Mouse (Mus musculus): ENCODE results near the gene Crybg3. TPM values are rescaled to one million over a fixed set of nuclear protein-coding genes. Genes with fewer than 3 reads are reported as not detected.

The Crybg3 gene
- polyA plus RNA-seq, 1 experiment = 1.0 TPM

DNA sequence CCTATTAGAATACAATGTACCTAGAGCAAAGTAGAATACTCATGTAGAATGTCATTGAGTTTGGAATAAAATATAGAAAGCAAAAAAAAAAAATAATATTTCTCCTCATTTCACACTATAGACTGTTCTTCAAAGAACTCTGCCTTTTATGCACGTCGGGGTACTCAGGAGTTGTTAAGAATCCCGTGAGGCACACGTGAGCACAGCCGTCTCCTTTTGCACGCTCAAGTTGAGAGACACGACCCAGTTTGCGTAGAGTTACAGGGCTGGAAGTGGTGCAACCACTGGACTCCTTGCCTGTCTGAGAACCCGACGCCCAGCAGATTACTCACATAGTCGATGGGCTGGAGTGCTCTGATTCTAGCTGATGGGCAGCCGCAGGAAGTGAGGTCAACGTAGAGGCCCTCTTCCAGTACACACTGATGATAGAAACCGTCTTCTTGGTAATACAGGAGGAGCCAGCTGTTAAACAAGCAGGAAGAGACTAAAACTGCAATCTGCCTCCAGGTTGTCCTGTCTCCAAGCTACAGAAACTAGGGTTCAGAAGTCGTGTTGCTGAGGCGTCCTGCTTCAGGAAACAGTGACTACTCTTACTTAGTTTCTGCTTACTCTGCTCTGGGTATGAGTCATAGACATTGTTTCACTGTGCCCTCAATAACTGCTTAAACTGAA lies 78.9 kb downstream of the Crybg3 start:
- Histone ChIP-seq H3K4me3 (no peak overlapping the region), H3K36me3 (ENCODE audit: control insufficient read depth, insufficient read depth) (no peaks in the 10 kb centered on the region), H3K27me3 (ENCODE audit: control insufficient read depth, insufficient read depth, insufficient read length) (no peaks in the 10 kb centered on the region), H3K79me2 (ENCODE audit: control insufficient read depth, insufficient read depth) (no peaks in the 10 kb centered on the region), H3ac (ENCODE audit: control insufficient read depth, insufficient read length) (no peak overlapping the region), H3K4me2 (ENCODE audit: low read depth) (no peak overlapping the region)
- no peak for TF ChIP-seq TCF3 (IDR thresholded peaks at IDR 0.05; ENCODE audit: insufficient read length, low read depth)
- TF ChIP-seq MYOG (IDR thresholded peaks at IDR 0.05; ENCODE audit: control insufficient read depth in 1 of 3, insufficient read depth in 1 of 3, insufficient read length in 2 of 3, low read depth in 2 of 3) = no peak
- no peak for TF ChIP-seq E2F4 (IDR thresholded peaks at IDR 0.05; ENCODE audit: insufficient read depth)
- TF ChIP-seq TCF12 (IDR thresholded peaks at IDR 0.05; ENCODE audit: insufficient read depth, poor library complexity, severe bottlenecking) = no peak
- TF ChIP-seq USF1 (IDR thresholded peaks at IDR 0.05; ENCODE audit: low read depth) = no peak
- no peak for TF ChIP-seq CEBPB (IDR thresholded peaks at IDR 0.05; ENCODE audit: insufficient read depth, poor library complexity, severe bottlenecking)
- TF ChIP-seq MAX (IDR thresholded peaks at IDR 0.05; ENCODE audit: low read depth) = no peak
- no peak for TF ChIP-seq POLR2AphosphoS2 (IDR thresholded peaks at IDR 0.05; ENCODE audit: insufficient read length, low read depth)
- TF ChIP-seq SRF (IDR thresholded peaks at IDR 0.05; ENCODE audit: control insufficient read depth, insufficient read length, low read depth) = no peak

DNA sequence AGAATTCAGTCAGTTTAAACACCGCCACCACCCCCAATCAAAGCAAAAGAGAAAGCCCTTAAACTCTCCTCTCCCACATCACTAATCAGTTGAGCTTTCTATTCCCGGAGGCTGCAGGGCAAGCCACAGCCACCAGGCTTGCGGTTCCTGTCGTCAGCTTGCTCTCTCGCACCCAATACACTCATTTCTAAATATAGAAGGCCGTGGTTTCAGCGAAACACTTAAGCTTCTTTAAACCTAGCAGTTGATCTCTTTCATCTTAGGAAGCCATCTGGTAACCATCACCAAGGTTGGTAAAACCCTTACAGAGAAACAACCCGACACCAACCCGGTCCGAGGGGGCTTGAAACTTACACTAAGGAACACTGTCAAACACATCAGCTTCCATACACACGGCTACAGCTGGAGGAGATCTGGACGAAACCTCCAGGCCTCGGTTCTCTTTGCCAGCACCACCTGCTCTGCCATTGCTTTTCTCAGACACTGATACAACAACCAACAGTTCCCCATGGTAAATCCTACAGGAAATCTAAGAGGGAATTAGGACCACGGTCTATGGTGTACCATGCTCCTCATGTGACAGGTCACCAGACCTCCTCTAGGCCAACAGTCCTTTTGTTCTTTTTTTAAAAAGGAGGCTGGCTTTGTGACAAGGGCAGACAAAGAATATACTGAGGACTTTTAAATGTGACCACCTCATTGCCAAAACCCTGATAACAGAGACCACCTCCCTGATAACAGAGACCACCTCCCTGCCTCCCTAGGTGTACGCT lies 83.1 kb downstream of the Crybg3 start:
- no peak overlapping the region for H3K4me2 ChIP-seq (ENCODE audit: low read depth)
- H3K4me3 ChIP-seq = no peak overlapping the region
- TF ChIP-seq POLR2AphosphoS2 (IDR thresholded peaks at IDR 0.05; ENCODE audit: insufficient read length, low read depth) (no peak), MAX (IDR thresholded peaks at IDR 0.05; ENCODE audit: low read depth) (no peak), USF1 (IDR thresholded peaks at IDR 0.05; ENCODE audit: low read depth) (peak; percentile 3), POLR2A (IDR thresholded peaks at IDR 0.05; ENCODE audit: insufficient read length, low read depth) (no peak)

DNA sequence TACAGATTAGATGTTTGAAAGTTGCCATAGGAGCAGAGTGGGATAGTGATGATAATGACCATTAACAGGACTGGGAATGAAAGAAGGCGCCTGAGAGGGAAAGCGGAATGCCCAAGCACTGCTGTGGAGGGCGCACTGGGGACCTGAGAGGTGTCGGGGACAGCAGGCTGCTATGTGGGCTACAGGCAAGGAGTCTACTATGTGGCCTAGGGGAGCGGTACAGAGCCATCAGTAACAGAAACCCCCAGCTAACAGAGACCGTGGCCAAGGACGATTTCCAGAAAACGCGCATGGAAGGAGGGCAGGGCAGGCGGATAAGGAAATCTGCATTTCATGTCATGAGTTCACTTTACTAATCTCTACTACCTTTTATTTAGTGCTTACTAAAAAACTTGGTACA lies 83.8 kb downstream of the Crybg3 start:
- no peak overlapping the region for H3K4me2 ChIP-seq (ENCODE audit: low read depth)
- H3K4me3 ChIP-seq = no peak overlapping the region
- H3ac ChIP-seq (ENCODE audit: control insufficient read depth, insufficient read length) = no peak overlapping the region

More for the DNA sequence above, 83.1 kb downstream of the Crybg3 start:
- Histone ChIP-seq H3K79me2 (ENCODE audit: control insufficient read depth, insufficient read depth) (no peaks in the 10 kb centered on the region), H3K27me3 (ENCODE audit: control insufficient read depth, insufficient read depth, insufficient read length) (no peaks in the 10 kb centered on the region), H3K36me3 (ENCODE audit: control insufficient read depth, insufficient read depth) (no peaks in the 10 kb centered on the region), H3ac (ENCODE audit: control insufficient read depth, insufficient read length) (no peak overlapping the region)

DNA sequence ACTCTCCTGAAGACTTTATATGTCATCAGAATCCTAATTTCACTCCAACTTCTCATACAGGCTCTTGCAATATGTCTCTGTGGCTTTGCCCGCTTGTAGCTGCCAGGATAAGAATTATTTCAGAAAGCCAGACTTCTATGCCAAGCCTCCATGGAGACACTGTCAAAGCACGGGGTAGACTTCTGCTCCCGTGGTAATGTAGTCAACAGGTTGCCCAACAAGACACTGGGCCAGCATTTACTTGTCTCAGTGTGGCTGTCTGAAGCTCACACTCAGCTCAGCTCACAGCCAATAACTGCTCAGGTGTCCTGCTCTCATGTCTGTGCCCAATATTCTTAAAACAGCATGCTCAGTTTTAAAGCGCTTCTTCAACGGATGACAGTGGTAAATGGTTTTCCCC lies 85.6 kb downstream of the Crybg3 start:
- TF ChIP-seq MYOD1 (IDR thresholded peaks at IDR 0.05; ENCODE audit: control insufficient read depth in 1 of 3, insufficient read length in 2 of 3, low read depth in 2 of 3) (no peak), REST (IDR thresholded peaks at IDR 0.05; ENCODE audit: insufficient read depth, insufficient read length) (no peak), MYOG (IDR thresholded peaks at IDR 0.05; ENCODE audit: control insufficient read depth in 1 of 3, insufficient read depth in 1 of 3, insufficient read length in 2 of 3, low read depth in 2 of 3) (no peak), POLR2AphosphoS2 (IDR thresholded peaks at IDR 0.05; ENCODE audit: insufficient read length, low read depth) (no peak), POLR2A (IDR thresholded peaks at IDR 0.05; ENCODE audit: insufficient read length, low read depth) (no peak), MAX (IDR thresholded peaks at IDR 0.05; ENCODE audit: low read depth) (no peak), CEBPB (IDR thresholded peaks at IDR 0.05; ENCODE audit: insufficient read depth, poor library complexity, severe bottlenecking) (no peak), USF1 (IDR thresholded peaks at IDR 0.05; ENCODE audit: low read depth) (no peak), TCF12 (IDR thresholded peaks at IDR 0.05; ENCODE audit: insufficient read depth, poor library complexity, severe bottlenecking) (no peak), TCF3 (IDR thresholded peaks at IDR 0.05; ENCODE audit: insufficient read length, low read depth) (no peak), E2F4 (IDR thresholded peaks at IDR 0.05; ENCODE audit: insufficient read depth) (no peak), SRF (IDR thresholded peaks at IDR 0.05; ENCODE audit: control insufficient read depth, insufficient read length, low read depth) (no peak)
- Histone ChIP-seq H3K4me3 (no peak overlapping the region), H3K27me3 (ENCODE audit: control insufficient read depth, insufficient read depth, insufficient read length) (no peaks in the 10 kb centered on the region), H3K4me2 (ENCODE audit: low read depth) (no peak overlapping the region), H3ac (ENCODE audit: control insufficient read depth, insufficient read length) (no peak overlapping the region), H3K79me2 (ENCODE audit: control insufficient read depth, insufficient read depth) (no peaks in the 10 kb centered on the region), H3K36me3 (ENCODE audit: control insufficient read depth, insufficient read depth) (no peaks in the 10 kb centered on the region)

More for the DNA sequence above, 83.8 kb downstream of the Crybg3 start:
- Histone ChIP-seq H3K79me2 (ENCODE audit: control insufficient read depth, insufficient read depth) (no peaks in the 10 kb centered on the region), H3K27me3 (ENCODE audit: control insufficient read depth, insufficient read depth, insufficient read length) (no peaks in the 10 kb centered on the region), H3K36me3 (ENCODE audit: control insufficient read depth, insufficient read depth) (no peaks in the 10 kb centered on the region)
- TF ChIP-seq POLR2AphosphoS2 (IDR thresholded peaks at IDR 0.05; ENCODE audit: insufficient read length, low read depth) (no peak), TCF3 (IDR thresholded peaks at IDR 0.05; ENCODE audit: insufficient read length, low read depth) (no peak), REST (IDR thresholded peaks at IDR 0.05; ENCODE audit: insufficient read depth, insufficient read length) (no peak), POLR2A (IDR thresholded peaks at IDR 0.05; ENCODE audit: insufficient read length, low read depth) (no peak), SRF (IDR thresholded peaks at IDR 0.05; ENCODE audit: control insufficient read depth, insufficient read length, low read depth) (no peak), MAX (IDR thresholded peaks at IDR 0.05; ENCODE audit: low read depth) (no peak), MYOD1 (IDR thresholded peaks at IDR 0.05; ENCODE audit: control insufficient read depth in 1 of 3, insufficient read length in 2 of 3, low read depth in 2 of 3) (no peak), MYOG (IDR thresholded peaks at IDR 0.05; ENCODE audit: control insufficient read depth in 1 of 3, insufficient read depth in 1 of 3, insufficient read length in 2 of 3, low read depth in 2 of 3) (no peak), TCF12 (IDR thresholded peaks at IDR 0.05; ENCODE audit: insufficient read depth, poor library complexity, severe bottlenecking) (no peak), CEBPB (IDR thresholded peaks at IDR 0.05; ENCODE audit: insufficient read depth, poor library complexity, severe bottlenecking) (no peak)
